Mouse (Mus musculus) left cerebral cortex, adult 11 months (tissue): ENCODE results near the gene Dicer1.

Experiments used
- DNase-seq: peaks from one replicate; pipeline ENCODE4 v3.0.0; 2022; ENCODE audit warnings: low spot score

The Dicer1 gene

GRCm38 (mm10) chr12:104677371-104677924 lies 74.3 kb downstream of the Dicer1 start:
- no peak for DNase-seq

- no peak for DNase-seq
Observed at GRCm38 (mm10) chr12:104676535-104677370, 75.0 kb downstream of the Dicer1 start.

- DNase-seq, result no peak
Observed at GRCm38 (mm10) chr12:104672976-104673375, 78.8 kb downstream of the Dicer1 start.

GRCm38 (mm10) chr12:104672406-104672805 lies 79.3 kb downstream of the Dicer1 start:
- no peak for DNase-seq

- no peak for DNase-seq
Observed at GRCm38 (mm10) chr12:104667846-104668245, 83.9 kb downstream of the Dicer1 start.

GRCm38 (mm10) chr12:104665951-104666350 lies 85.8 kb downstream of the Dicer1 start:
- DNase-seq, result no peak

- no peak for DNase-seq
Observed at GRCm38 (mm10) chr12:104665521-104665920, 86.2 kb downstream of the Dicer1 start.

GRCm38 (mm10) chr12:104656146-104656545 lies 95.6 kb downstream of the Dicer1 start:
- no peak for DNase-seq

- DNase-seq, result no peak
Observed at GRCm38 (mm10) chr12:104655006-104655405, 96.7 kb downstream of the Dicer1 start.

- no peak for DNase-seq
Observed at GRCm38 (mm10) chr12:104652021-104652420, 99.7 kb downstream of the Dicer1 start.

- DNase-seq, result no peak
Observed at GRCm38 (mm10) chr12:104651269-104651668, 100.5 kb downstream of the Dicer1 start.

GRCm38 (mm10) chr12:104650510-104651260 lies 101.1 kb downstream of the Dicer1 start:
- no peak for DNase-seq

- DNase-seq, result no peak
Observed at GRCm38 (mm10) chr12:104648366-104648765, 103.4 kb downstream of the Dicer1 start.

- no peak for DNase-seq
Observed at GRCm38 (mm10) chr12:104642337-104642736, 109.4 kb downstream of the Dicer1 start.

- no peak for DNase-seq
Observed at GRCm38 (mm10) chr12:104640934-104641333, 110.8 kb downstream of the Dicer1 start.

GRCm38 (mm10) chr12:104638156-104638555 lies 113.6 kb downstream of the Dicer1 start:
- DNase-seq, result no peak
